Mouse (Mus musculus): ENCODE data around the gene Hdac9.

- TF ChIP-seq GATA1 (IDR thresholded peaks at IDR 0.05; ENCODE audit: borderline replicate concordance, low read length) (no peak), FLI1 (IDR thresholded peaks at IDR 0.05; ENCODE audit: low read length) (no peak)
Observed at GRCm38 (mm10) chr12:34587171-34587570, 329.7 kb downstream of the Hdac9 start.
